Mouse (Mus musculus) layer of hippocampus, adult 9-11 months (tissue): Measurements from ENCODE around the gene Uhrf2.
A peak's percentile ranks its signal among the peaks of the same experiment; 100 is the strongest.
"Not testable (repeated sequence)": the region's sequence is repeated elsewhere in the genome, so short reads cannot be mapped to it uniquely, and the experiment has no call there.

Source experiments
- DNase-seq: peaks from one replicate; pipeline ENCODE4 v3.0.0; 2022

Gene Uhrf2

DNA sequence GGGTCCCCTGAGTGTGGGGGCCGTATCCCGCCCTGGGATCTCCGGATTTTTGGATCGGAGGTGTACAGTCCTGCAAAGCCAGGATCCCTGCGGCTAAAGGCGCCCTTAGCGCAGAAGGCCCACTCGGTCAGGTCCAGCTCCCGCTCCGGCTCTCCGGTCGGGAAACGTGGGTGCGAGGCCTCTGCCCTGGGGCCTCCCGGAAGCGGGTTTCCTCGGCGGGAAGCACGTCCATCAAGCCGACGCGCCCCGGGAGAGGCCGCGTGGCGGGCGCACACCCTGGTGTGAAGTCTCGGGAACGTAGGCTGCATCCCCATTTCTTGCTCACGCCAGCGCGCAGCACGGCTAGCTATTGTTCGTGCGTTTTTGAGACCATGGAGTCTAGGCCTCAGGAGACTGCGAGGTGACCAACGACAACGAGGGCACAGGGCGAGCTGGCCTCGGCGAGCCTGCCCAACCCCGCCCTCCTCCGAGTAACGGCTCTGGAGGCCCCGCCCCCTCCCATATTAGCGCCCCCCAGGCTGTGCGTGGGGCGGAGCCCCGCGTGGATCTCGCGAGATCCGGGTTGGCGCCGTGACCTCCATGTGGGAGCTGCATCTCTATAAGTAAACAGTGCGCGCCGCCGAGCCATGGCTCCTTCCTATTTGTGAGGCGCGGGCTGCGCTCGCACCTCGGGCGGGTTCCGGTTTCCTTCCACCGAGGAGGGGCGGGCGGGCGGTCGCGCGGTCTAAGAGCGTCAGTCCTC, at the start of gene Uhrf2:
Gene Uhrf2 (plus strand): TSS at position 620 of the 742 bp plus-strand sequence.
- peak; percentile 95 for DNase-seq

DNA sequence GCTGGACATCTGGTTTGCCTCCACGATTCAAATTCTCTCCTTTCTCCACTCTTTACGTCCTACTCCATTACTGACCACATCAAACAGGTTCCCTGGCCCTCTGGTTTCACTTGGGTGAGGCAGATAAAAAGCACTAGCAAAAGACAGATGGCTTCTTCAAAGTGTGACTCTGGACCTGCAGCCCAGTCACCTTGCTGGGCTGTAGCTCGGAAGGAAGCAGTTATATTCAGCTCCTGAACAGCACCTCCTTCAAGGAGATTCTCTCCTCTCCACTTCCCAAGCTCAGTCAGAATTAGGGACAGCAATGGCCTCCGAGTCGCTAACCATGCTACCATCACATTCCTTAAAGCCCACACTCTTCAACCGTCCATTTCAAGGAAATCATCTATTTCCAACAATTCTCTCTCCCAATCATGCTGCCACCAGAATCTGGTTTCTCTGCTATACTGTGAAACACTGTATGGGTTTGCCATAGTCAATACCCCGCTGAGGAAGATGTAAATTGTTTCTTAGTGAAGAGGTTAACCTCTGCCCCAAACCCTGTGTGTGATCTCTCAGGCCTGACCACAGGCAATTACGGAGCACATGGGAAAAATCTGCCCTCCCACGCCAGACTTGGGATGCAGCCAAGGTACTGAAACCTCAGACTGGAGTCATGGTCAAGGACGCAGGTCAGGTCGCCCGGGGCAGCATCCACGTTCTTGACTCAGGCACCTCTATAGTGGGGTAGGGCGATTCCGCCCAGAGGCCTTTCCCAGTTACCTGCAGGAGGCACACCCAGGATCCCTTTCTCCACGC, 45.9 kb upstream of the Uhrf2 start:
- DNase-seq = no peak

- DNase-seq = peak; percentile 10
These were observed 43.7 kb upstream of the Uhrf2 start for GRCm38 (mm10) chr19:29986464-29987091.

- no peak for DNase-seq
These were observed 29.6 kb upstream of the Uhrf2 start for GRCm38 (mm10) chr19:30000406-30001365.

- no peak for DNase-seq
These were observed 28.8 kb upstream of the Uhrf2 start for GRCm38 (mm10) chr19:30001550-30001949.

- DNase-seq = no peak
These were observed 26.7 kb upstream of the Uhrf2 start, which contains the start of gene Trpd52l3 for GRCm38 (mm10) chr19:30003621-30004020. Gene Trpd52l3 (plus strand): TSS chr19:30003790.

- DNase-seq = no peak
These were observed 23.9 kb upstream of the Uhrf2 start for GRCm38 (mm10) chr19:30006371-30006770.

DNA sequence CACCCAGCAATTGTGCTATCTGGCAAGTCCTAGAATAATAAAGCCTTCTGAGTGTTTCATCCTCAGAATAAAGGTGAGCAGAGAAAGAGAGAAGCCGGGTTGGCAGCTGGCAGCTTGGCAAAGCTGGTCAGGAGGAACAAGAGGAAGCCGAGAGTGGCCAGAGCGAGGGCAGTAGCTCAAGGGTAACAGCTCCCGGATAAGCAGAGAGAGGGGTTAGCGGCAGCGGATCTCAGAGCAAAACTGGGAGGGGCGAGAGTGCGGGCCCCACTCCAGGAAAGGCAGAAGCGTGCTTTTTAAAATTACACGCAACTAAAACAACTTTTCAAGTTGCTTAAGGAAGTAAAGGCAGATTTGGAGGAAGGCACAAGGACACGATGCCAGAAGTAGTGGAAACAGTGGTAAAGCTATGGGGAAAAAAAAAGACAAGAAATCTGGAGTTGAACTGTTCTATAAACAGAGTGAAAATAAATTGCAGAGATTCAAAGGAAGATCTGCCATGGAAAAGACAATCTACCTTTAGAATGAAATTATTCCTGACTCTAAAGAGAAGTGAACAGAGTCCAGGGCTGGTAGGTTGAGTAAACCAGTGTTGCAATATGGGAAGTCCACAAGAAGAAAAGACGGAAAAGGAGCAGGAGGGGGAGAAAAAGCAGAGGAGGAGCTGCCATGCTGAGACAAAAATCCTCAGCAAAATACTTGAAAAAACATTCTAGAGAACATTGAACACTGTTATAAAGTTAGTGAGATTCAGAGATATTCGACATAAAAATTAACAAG, 19.6 kb upstream of the Uhrf2 start:
- DNase-seq = no peak

- DNase-seq = no peak
These were observed 16.0 kb upstream of the Uhrf2 start for GRCm38 (mm10) chr19:30014331-30014730.

GRCm38 (mm10) chr19:30016156-30016555, 14.2 kb upstream of the Uhrf2 start:
- no peak for DNase-seq

DNA sequence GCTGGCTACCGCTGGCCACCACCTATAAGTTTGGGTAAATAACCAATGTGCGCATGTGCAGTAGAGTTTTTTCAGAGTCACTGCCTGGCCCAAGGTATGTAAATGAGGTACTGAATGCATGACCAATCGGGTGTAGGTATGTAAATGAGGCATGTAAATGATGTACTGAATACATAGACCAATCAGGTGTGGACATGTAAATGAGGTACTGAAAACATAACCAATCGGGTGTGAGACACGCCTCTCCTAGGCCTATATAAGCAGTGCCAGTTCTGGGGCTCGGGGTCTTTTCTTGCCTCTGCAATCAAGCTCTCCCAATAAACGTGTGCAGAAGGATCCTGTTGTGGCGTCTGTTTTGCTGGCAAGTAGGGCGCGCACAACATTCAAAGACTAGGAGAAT, 6.9 kb upstream of the Uhrf2 start:
- not testable (repeated sequence) for DNase-seq

DNA sequence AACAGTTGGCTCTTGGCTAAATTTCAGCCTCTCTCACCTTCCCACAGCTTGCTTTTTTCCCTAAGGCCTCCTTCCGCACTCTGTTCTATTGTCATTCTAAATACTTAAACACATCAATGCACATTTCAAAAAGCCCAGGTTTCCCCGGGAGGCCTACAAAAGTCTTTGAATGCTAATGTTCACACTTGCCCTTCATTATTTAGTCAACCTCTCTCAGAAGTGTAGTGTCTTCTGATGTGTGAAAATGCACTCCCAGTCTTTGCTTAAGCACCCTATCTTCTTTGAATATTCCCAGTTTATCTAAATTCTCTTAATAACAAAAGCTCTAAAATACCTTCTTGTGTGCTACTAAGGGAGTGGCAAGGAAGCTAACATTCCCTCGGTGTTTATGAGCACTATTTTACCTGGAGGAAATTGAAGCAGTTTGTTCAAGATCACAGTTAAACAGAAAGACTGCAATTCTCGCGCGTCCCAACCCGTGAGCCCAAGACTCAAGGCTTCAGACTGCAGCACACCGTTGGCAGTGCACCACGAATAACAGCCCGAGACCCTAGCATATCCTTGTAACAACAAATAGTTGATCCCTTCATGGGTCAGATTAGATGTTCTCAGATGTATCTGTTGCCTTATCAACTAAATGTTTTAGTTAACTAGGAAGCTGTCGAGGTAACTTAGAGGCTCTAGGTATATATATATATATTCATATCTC, 1.2 kb upstream of the Uhrf2 start:
- no peak for DNase-seq

DNA sequence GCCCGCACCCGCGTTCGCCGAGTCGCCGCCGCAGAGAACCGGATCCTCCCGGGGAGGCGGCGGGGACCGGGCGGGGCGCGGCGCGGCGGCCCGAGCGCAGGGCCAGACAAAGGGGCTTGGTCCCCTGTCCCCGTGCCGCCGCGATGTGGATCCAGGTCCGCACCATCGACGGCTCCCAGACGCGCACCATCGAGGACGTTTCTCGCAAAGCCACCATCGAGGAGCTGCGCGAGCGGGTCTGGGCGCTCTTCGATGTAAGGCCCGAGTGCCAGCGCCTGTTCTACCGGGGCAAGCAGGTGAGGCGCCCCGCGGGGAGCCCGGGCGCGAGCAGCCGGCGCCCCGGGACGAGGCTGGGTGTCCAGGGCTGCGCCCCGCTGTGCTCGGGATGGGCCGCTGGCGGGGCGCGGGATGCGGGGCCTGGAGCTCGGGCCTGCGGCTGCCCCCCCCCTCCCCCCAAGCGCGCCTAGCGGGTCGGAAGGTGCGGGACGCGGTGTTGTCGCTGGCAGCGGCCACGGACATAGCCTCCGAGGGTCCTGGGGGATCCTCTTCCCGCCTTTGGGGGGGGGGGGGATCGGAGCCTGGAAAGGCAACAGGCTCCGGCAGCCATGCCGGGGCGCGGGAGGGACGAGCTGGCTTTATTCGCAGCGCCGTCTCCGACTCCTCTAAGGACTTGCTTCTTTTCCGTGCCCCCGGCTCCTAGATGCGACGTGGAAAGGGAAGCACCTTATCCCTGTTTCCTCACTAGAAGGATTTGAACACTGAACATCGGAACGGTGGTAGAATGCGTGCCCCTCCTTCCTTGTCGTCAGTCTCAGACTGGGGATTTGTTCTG, 539 bp downstream of the Uhrf2 start:
- DNase-seq = peak; percentile 10

DNA sequence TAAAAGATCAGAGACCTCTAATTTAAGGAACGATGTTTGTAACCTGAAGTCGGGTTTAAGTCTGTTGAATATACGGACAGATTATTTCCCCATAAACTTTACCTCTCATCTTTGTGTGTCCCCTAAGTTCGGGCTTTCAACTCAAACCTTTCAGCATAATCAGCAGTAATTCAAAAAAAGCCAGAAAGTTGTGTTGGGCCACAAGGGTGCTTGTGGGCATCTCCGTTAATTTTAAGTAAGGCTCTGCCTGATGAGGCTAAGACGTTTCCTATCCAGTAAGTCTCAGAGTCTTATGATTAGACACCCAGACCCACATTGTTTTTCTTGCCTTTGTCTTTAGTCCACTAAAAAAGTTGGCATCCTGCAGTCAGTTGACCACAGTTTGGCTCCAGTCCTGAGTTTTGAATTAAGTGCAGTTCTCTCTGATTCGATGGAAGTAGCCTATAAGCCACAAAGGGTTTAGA, 1.2 kb downstream of the Uhrf2 start:
- no peak for DNase-seq

- DNase-seq = no peak
These were observed 1.9 kb downstream of the Uhrf2 start for GRCm38 (mm10) chr19:30032206-30032605.

DNA sequence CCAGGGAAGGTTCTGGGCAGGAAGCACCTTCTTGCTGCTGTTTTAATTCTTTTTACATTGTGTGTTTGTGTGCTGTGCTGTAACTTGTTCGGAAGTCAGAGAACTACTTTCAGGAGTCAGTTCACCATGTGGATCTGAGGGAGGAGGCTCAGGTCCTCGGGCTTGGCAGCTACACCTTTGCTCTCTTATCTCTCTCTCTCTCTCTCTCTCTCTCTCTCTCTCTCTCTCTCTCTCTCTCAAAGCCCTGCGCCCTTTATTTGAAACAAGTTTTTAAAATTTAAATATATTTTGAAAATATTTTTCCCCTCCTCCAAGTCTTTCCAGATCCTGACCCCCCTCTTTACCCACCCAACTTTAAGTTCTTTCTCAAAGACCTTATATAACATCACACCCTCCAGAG, 5.0 kb downstream of the Uhrf2 start:
- no peak for DNase-seq

DNA sequence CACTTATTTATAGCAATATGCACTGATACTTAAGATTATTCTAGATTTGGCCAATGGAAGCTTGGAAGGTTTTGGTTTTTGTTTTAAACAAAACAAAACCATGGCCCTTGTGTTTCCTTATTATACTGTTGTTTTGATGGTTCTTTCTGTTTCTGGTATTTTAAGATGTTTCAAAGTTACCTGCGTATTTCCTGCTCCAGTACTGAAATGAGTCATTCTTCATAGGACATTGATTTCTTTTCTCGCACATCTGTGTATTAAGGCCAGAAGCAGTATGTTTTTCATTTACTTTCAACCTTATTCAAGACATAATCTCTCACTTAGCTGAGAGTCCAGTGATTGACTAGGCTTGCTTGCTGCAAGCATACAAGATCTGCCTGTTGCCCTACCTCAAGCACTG, 13.4 kb downstream of the Uhrf2 start:
- DNase-seq = no peak

GRCm38 (mm10) chr19:30044630-30045029, 14.3 kb downstream of the Uhrf2 start:
- no peak for DNase-seq

GRCm38 (mm10) chr19:30045857-30046256, 15.5 kb downstream of the Uhrf2 start:
- no peak for DNase-seq

DNA sequence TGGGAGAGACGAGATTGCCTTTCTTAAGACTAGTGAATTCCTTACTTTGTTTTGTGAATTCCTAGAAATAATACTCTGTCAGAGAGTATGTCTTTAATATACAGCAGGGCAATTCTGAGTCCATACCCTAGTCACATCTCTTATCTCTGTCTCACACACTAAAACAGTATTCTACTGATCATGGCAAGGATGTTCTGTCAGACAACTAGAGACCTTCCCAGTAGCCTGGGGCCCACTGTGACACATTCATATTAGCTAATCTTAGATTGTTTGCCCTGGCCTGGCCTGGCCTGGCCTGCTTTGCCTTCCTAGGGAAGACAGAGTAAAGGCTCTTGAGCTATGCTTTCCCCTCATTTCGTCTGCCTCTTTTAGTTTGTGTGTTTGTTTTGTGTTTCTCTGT, 20.3 kb downstream of the Uhrf2 start:
- DNase-seq = no peak
